Mouse (Mus musculus) midbrain, embryonic 11.5 days (tissue): ENCODE measurements around the gene Zfhx3. TPM values are rescaled to one million over a fixed set of nuclear protein-coding genes. Genes with fewer than 3 reads are reported as not detected.
A peak's percentile ranks its signal among the peaks of the same experiment; 100 is the strongest.

Source experiments
- ATAC-seq: fragments of 200-750 bp; cut with Nextera tagmentation; 2 replicates; pipeline ENCODE4 v1.8.0; 2017; ENCODE audit warnings: moderate TSS enrichment, moderate library complexity; ENCODE audit not compliant: low FRiP score
- DNase-seq: peaks from one replicate; pipeline ENCODE4 v3.0.0; 2015; ENCODE audit warnings: low spot score; ENCODE audit errors: missing footprints
- H3K27ac ChIP-seq: fragments of 300-500 bp; sonication (generic); 2 replicates; pipeline ENCODE4 v1.5.1; 2014; ENCODE audit warnings: low read depth, low read length
- H3K27me3 ChIP-seq: fragments of 300-500 bp; sonication (generic); 2 replicates; pipeline ENCODE4 v1.6.1; 2014; ENCODE audit warnings: mild to moderate bottlenecking, low read length, moderate library complexity, mixed read lengths; ENCODE audit not compliant: control insufficient read depth, insufficient read depth
- H3K36me3 ChIP-seq: fragments of 300-500 bp; sonication (generic); 2 replicates; pipeline ENCODE4 v1.6.1; 2014; ENCODE audit warnings: mild to moderate bottlenecking, low read length, moderate library complexity, mixed read lengths; ENCODE audit not compliant: control insufficient read depth, insufficient read depth
- H3K4me1 ChIP-seq: fragments of 300-500 bp; sonication (generic); 2 replicates; pipeline ENCODE4 v1.6.1; 2014; ENCODE audit warnings: low read length; ENCODE audit not compliant: control insufficient read depth, insufficient read depth
- H3K4me2 ChIP-seq: fragments of 300-500 bp; sonication (generic); 2 replicates; pipeline ENCODE4 v1.6.1; 2014; ENCODE audit warnings: mild to moderate bottlenecking, moderate library complexity
- H3K4me3 ChIP-seq: fragments of 300-500 bp; sonication (generic); 2 replicates; pipeline ENCODE4 v1.5.1; 2014; ENCODE audit warnings: low read depth, low read length
- H3K9ac ChIP-seq: fragments of 300-500 bp; sonication (generic); 2 replicates; pipeline ENCODE4 v1.6.1; 2014; ENCODE audit warnings: low read length
- H3K9me3 ChIP-seq: fragments of 300-500 bp; sonication (generic); 2 replicates; pipeline ENCODE4 v1.6.1; 2016; ENCODE audit warnings: low read length; ENCODE audit not compliant: control insufficient read depth
- WGBS: fragments of 180-500 bp; shearing (Covaris S2); extraction: QIAGEN DNeasy Blood & Tissue Kit; methylation state at CpG from one replicate; pipeline ENCODE4 v1.1.7; 2014; 5-methylcytosine and 5-hydroxymethylcytosine counted together
- polyA plus RNA-seq: library from polyadenylated mRNA; unstranded; fragments of >200 nt; fragmentation: Nextera tagmentation; extraction: Ambion mirVana; gene quantifications from 2 replicates; pipeline ENCODE4 v1.2.1, GENCODE M21; 2014

Zfhx3 gene
- polyA plus RNA-seq, 1 experiment from 2014 or later = 23.4 TPM

DNA sequence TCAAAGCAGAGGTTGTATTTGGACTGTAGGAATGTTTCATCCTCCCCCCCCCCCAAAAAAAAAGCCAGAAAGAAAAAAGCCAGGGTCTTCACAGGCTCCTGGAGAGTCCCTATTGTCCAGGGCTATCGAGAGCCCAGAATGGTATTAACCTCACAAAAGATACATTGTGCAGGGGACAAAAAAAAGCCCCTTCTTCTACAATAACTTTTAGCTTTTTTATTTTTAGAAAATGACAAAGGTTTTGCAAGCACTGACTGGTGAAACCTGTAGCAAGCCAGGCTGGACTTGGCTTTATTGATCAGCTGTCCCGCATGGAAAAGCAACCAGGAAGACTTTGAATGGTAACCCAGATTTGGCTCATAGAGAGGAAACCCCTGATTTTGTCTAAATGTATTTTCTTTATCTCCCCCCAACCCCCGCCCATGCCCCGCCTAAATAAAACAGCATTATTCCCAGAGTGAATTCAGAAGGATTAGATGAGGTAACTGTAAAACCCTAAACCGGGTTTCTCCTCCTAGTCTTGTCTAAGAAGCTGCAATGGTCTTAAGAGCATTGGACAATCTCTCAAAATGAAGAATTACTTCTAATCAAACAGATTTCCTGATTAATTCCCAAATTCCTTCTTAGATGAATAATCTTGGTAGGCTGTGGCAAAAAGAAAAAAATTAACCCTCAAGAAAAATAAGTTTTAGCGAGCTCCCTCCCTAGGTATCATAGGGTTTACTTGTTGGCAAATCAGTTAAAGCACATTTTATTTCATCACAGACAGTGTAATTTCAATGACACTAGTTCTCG is 759.1 kb downstream of the Zfhx3 start:
- H3K9ac ChIP-seq = peak overlapping the region; percentile 40
- peak overlapping the region; percentile 52 for H3K4me2 ChIP-seq
- DNase-seq = peak; percentile 90
- H3K27ac ChIP-seq = peak overlapping the region; percentile 98; the same call in 1 of the 2 replicates
- H3K9me3 ChIP-seq = no peaks in the 10 kb centered on the region
- no peaks in the 10 kb centered on the region for H3K36me3 ChIP-seq
- ATAC-seq = no peak
- peaks cover 63% of the 10 kb centered on the region for H3K4me1 ChIP-seq
- WGBS = 4% methylated on average over 7 of the region's 7 CpGs
- peaks cover 18% of the 10 kb centered on the region for H3K27me3 ChIP-seq
- H3K4me3 ChIP-seq = 0 out of 2 replicates have a peak overlapping the region, but pooled peaks have one; percentile 97

GRCm38 (mm10) chr8:108702201-108702600 is 759.8 kb downstream of the Zfhx3 start:
- Histone ChIP-seq H3K4me2 (peak overlapping the region; percentile 52), H3K36me3 (no peaks in the 10 kb centered on the region), H3K27me3 (peaks cover 16% of the 10 kb centered on the region), H3K9me3 (no peaks in the 10 kb centered on the region), H3K9ac (peak overlapping the region; percentile 98; the same call in 1 of the 2 replicates), H3K27ac (peak overlapping the region; percentile 98; the same call in 1 of the 2 replicates), H3K4me3 (peak overlapping the region; percentile 97; the same call in 1 of the 2 replicates), H3K4me1 (peaks cover 63% of the 10 kb centered on the region)
- DNase-seq (peak; percentile 88), ATAC-seq (no peak)
- 0% methylated on average over 1 of the region's 1 CpGs for WGBS

DNA sequence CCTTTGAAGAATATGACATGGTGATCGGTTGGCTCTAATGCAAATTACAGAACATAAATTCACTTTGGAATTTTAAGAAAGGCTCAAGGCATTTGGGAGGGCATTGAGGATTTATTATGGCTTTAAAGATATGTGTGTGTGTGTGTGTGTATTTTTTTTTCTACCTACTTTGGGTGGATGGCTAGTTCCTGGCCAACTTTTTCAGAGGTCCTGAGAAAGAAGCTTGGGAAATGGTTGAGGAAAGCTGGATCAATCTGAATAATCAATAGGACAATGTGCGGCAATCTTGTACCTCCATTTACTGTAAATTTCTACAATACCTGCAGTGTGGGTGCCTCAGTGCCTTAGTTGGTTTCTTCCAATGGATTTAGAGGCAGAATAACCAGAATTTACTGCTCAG is 763.3 kb downstream of the Zfhx3 start:
- Histone ChIP-seq H3K27me3 (no peaks in the 10 kb centered on the region), H3K9me3 (no peaks in the 10 kb centered on the region), H3K4me1 (peaks cover 69% of the 10 kb centered on the region), H3K9ac (peak overlapping the region; percentile 56), H3K4me3 (peak overlapping the region; percentile 97), H3K27ac (no peak overlapping the region), H3K36me3 (no peaks in the 10 kb centered on the region), H3K4me2 (peak overlapping the region; percentile 52)
- ATAC-seq (no peak), DNase-seq (peak; percentile 91)
- 22% methylated on average over 2 of the region's 2 CpGs for WGBS

DNA sequence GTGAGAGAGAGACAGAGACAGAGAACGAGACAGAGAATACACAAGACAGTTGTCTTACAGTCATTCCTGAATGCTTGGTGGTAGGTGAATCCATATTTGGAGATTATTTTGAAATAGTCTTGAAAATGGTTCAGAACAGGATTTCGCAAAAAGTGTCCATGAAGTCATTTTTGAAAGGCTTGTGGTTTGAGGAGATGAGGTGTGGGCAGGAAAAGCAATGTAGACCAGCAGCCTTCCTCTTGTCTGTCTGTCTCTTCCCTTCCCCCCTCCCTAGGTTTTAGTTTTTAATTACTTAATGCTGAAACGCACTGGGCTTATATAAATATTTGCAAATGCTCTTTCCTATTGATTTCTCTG is 764.0 kb downstream of the Zfhx3 start:
- H3K4me1 ChIP-seq = peaks cover 71% of the 10 kb centered on the region
- DNase-seq = peak; percentile 86
- no peaks in the 10 kb centered on the region for H3K36me3 ChIP-seq
- peak overlapping the region; percentile 42 for H3K27ac ChIP-seq
- peak overlapping the region; percentile 52 for H3K4me2 ChIP-seq
- no peaks in the 10 kb centered on the region for H3K27me3 ChIP-seq
- H3K4me3 ChIP-seq = peak overlapping the region; percentile 97
- peak overlapping the region; percentile 56 for H3K9ac ChIP-seq
- no peak for ATAC-seq
- H3K9me3 ChIP-seq = no peaks in the 10 kb centered on the region
- 35% methylated on average over 3 of the region's 3 CpGs for WGBS

DNA sequence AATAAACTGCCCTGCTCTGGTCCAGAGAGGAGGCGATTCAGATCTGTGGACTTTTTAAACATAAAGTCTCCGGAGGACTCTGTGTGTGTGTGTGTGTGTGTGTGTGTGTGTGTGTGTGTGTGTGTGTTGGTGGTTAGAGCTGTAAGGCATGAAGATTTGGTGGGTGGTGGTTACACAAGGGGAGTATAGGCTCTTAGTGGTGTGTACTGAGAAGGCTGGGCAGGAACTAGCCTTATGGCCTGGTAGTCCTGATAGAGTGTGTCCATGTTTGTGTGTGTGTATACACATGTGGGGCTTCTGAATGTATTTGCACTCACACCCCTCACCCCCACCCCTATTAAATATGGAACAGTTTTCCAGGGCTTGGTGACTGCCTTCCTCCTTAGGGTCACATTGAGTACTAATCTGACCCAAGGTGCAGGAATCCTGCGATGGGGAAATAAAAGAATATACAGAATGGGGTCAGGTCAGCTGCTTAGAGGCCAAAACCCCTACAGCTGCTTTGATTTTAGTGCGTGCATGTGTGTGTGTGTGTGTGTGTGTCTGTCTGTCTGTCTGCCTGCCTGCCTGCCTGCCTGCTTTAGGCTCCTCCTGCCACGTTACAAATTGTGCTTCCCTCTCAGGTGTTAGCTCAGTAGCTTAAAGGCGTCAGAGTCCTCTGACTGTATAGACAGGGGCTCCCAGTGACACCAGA is 764.6 kb downstream of the Zfhx3 start:
- no peak for ATAC-seq
- Histone ChIP-seq H3K27ac (peak overlapping the region; percentile 42), H3K36me3 (no peaks in the 10 kb centered on the region), H3K27me3 (no peaks in the 10 kb centered on the region), H3K4me3 (peak overlapping the region; percentile 97), H3K9me3 (no peaks in the 10 kb centered on the region), H3K4me2 (peak overlapping the region; percentile 52), H3K4me1 (peaks cover 71% of the 10 kb centered on the region), H3K9ac (peak overlapping the region; percentile 56)
- DNase-seq = peak; percentile 91
- 10% methylated on average over 6 of the region's 6 CpGs for WGBS

GRCm38 (mm10) chr8:108707576-108708281 is 765.3 kb downstream of the Zfhx3 start:
- Histone ChIP-seq H3K9me3 (no peaks in the 10 kb centered on the region), H3K4me3 (peak overlapping the region; percentile 18; the same call in 1 of the 2 replicates), H3K27ac (no peak overlapping the region; the same call in 1 of the 2 replicates), H3K4me2 (peak overlapping the region; percentile 52), H3K9ac (peak overlapping the region; percentile 56), H3K36me3 (no peaks in the 10 kb centered on the region), H3K27me3 (no peaks in the 10 kb centered on the region), H3K4me1 (peaks cover 72% of the 10 kb centered on the region)
- no peak for DNase-seq
- WGBS = 31% methylated on average over 5 of the region's 5 CpGs
- no peak for ATAC-seq

DNA sequence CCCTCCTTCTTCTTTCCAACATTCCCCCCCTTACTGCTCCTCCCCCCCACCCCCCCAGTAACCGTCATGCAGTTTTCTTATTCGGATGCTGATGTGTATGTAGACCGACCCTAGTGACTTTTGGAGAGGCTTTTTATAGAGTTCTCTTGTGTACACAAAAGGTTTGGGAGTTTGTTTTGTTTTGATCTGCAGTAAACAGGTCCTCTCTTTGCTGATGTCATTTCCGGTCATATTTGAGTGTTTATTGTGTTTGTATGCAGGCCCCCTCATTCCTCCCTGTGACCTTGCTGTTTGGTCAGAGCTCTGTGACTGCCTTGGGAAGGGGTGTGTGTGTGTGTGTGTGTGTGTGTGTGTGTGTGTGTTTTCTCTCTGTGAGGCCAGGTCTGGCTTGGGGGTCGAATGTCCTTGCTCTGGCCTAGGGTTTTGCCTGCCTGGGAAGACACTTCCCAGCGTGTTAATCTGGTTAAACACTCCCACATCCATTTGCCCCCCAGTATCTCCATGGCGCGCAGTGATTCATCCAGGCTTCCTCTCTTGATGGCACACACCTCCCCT is 766.5 kb downstream of the Zfhx3 start:
- Histone ChIP-seq H3K4me1 (peaks cover 80% of the 10 kb centered on the region), H3K9me3 (no peaks in the 10 kb centered on the region), H3K4me2 (peak overlapping the region; percentile 22), H3K36me3 (no peaks in the 10 kb centered on the region), H3K27me3 (no peaks in the 10 kb centered on the region), H3K4me3 (no peak overlapping the region), H3K27ac (peak overlapping the region; percentile 84), H3K9ac (peak overlapping the region; percentile 28; the same call in 1 of the 2 replicates)
- 13% methylated on average over 8 of the region's 8 CpGs for WGBS
- no peak for ATAC-seq
- peak; percentile 90 for DNase-seq

DNA sequence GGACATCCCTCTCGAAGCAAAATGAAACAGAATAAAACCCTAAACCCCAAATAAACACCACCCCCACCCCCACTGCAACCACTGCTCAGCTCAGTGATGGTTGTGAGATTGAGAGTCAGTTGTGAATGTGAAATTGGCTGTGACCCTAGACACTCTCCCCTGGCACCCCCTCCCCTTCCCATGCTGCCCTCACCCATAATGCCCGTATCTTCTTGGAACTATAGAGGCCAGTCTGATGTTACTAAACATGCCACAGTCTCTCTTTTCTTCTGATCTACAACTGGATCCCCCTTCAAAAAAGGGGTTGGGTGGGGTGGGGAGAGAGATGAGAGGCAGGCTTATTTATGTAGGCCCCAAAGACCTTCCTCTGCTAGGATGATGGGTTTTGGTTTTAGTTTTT is 767.0 kb downstream of the Zfhx3 start:
- H3K4me3 ChIP-seq = no peak overlapping the region
- no peaks in the 10 kb centered on the region for H3K9me3 ChIP-seq
- ATAC-seq (0 out of 2 replicates have a peak, but pooled peaks have one; percentile 6), DNase-seq (peak; percentile 91)
- 22% methylated on average over 2 of the region's 2 CpGs for WGBS
- no peaks in the 10 kb centered on the region for H3K36me3 ChIP-seq
- H3K9ac ChIP-seq = peak overlapping the region; percentile 28; the same call in 1 of the 2 replicates
- no peaks in the 10 kb centered on the region for H3K27me3 ChIP-seq
- peak overlapping the region; percentile 29 for H3K4me2 ChIP-seq
- H3K27ac ChIP-seq = peak overlapping the region; percentile 84
- H3K4me1 ChIP-seq = peaks cover 85% of the 10 kb centered on the region
